Mouse (Mus musculus) stomach, postnatal 0 days (tissue): ENCODE results near the gene BC052040. TPM values are rescaled to one million over a fixed set of nuclear protein-coding genes. Genes with fewer than 3 reads are reported as not detected.

Experiments
- ATAC-seq: fragments of 200-750 bp; cut with Nextera tagmentation; 2 replicates; pipeline ENCODE4 v1.8.0; 2017; ENCODE audit not compliant: low FRiP score, low TSS enrichment
- DNase-seq: peaks from one replicate; pipeline ENCODE4 v3.0.0-alpha.2; 2016; ENCODE audit warnings: low spot score
- H3K27ac ChIP-seq: fragments of 300-500 bp; sonication (generic); replicated peaks from 2 replicates; pipeline ENCODE4 v1.5.1; 2014; ENCODE audit warnings: mild to moderate bottlenecking, control low read depth
- H3K27me3 ChIP-seq: fragments of 300-500 bp; sonication (generic); 2 replicates; pipeline ENCODE4 v1.6.1; 2014; ENCODE audit warnings: low read length; ENCODE audit not compliant: control insufficient read depth, insufficient read depth
- H3K36me3 ChIP-seq: fragments of 300-500 bp; sonication (generic); 2 replicates; pipeline ENCODE4 v1.6.1; 2014; ENCODE audit warnings: low read length, mixed read lengths; ENCODE audit not compliant: control insufficient read depth, insufficient read depth
- H3K4me1 ChIP-seq: fragments of 300-500 bp; sonication (generic); replicated peaks from 2 replicates; pipeline ENCODE4 v1.6.1; 2014; ENCODE audit warnings: antibody characterized with exemption; ENCODE audit not compliant: control insufficient read depth, insufficient read depth
- H3K4me2 ChIP-seq: fragments of 300-500 bp; sonication (generic); replicated peaks from 2 replicates; pipeline ENCODE4 v1.6.1; 2014; ENCODE audit warnings: low read depth, mild to moderate bottlenecking, control low read depth, moderate library complexity
- H3K4me3 ChIP-seq: fragments of 300-500 bp; sonication (generic); 2 replicates; pipeline ENCODE4 v1.5.1; 2014; ENCODE audit warnings: low read depth, low read length, control low read depth
- H3K9ac ChIP-seq: fragments of 300-500 bp; sonication (generic); 2 replicates; pipeline ENCODE4 v1.6.1; 2014; ENCODE audit warnings: mild to moderate bottlenecking, low read length, control low read depth, mixed read lengths
- H3K9me3 ChIP-seq: fragments of 300-500 bp; sonication (generic); 2 replicates; pipeline ENCODE4 v1.6.1; 2016; ENCODE audit warnings: low read length; ENCODE audit not compliant: control insufficient read depth
- CTCF ChIP-seq: IDR thresholded peaks from 2 replicates; pipeline ENCODE4 v1.5.1; 2016; ENCODE audit warnings: antibody characterized with exemption, low read depth, mild to moderate bottlenecking, moderate library complexity
- EP300 ChIP-seq: optimal IDR thresholded peaks from 2 replicates; pipeline ENCODE3; 2016; ENCODE audit warnings: antibody characterized with exemption
- WGBS: fragments of 180-500 bp; shearing (Covaris S2); extraction: QIAGEN DNeasy Blood & Tissue Kit; methylation state at CpG from one replicate; pipeline ENCODE4 v1.1.7; 2014; 5-methylcytosine and 5-hydroxymethylcytosine counted together
- polyA plus RNA-seq: library from polyadenylated mRNA; unstranded; fragments of >200 nt; fragmentation: Nextera tagmentation; extraction: Ambion mirVana; gene quantifications from 2 replicates; pipeline ENCODE4 v1.2.1, GENCODE M21; 2015

Gene BC052040
- polyA plus RNA-seq, 1 experiment from 2014 or later = 3.8 TPM

DNA sequence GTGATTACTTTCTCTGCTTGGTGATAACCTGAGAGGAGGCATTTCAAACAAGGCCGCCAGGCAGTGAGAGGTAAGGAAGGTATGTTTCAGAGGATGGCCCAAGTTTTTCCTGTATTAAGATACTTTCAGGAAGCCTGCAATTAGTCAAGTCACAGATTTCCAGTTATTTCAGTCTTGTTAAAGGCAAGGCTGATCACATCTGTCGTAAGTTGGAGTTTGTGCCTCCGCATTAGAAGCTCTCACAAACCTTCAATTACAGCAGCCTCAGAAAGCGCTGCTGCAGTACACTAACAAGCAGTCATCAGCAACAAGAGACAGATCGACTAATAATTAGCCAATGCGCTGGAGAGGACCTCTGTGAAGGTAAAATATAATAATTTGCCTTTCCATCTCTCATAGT lies 112.9 kb downstream of the BC052040 start:
- DNase-seq = no peak
- no peaks in the 10 kb centered on the region for H3K4me1 ChIP-seq
- H3K36me3 ChIP-seq = 0 out of 2 replicates have a peak, but pooled peaks cover 2% of the 10 kb centered on the region
- H3K4me2 ChIP-seq = no peak overlapping the region
- no peaks in the 10 kb centered on the region for H3K27me3 ChIP-seq
- TF ChIP-seq EP300 (no peak), CTCF (no peak)
- H3K9me3 ChIP-seq = no peaks in the 10 kb centered on the region
- H3K27ac ChIP-seq = no peak overlapping the region
- WGBS = 81% methylated on average over 6 of the region's 6 CpGs
- ATAC-seq = no peak
- H3K9ac ChIP-seq = no peak overlapping the region
- H3K4me3 ChIP-seq = no peak overlapping the region

DNA sequence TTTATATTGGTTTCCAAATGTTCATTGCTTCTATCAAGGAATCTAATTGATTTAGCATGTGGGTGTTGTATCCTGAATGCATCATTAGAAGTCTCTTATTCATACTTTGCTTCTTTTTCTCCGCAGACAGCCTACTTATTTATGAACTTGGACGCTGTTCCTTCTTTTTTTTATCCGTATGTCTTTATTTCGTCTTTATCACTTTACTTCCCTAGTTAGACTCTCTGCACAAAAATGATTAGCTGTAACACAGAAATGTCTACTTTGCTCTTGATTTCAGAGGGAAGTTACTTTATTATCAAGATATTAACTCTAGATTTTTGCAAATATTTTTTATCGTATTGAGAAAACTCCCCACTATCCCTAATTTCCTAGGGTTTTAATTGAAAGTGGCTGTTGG lies 117.5 kb downstream of the BC052040 start:
- Histone ChIP-seq H3K27me3 (no peaks in the 10 kb centered on the region), H3K27ac (no peak overlapping the region), H3K36me3 (no peaks in the 10 kb centered on the region), H3K9me3 (no peaks in the 10 kb centered on the region), H3K4me3 (no peak overlapping the region), H3K4me2 (no peak overlapping the region), H3K9ac (no peak overlapping the region), H3K4me1 (no peaks in the 10 kb centered on the region)
- ATAC-seq (no peak), DNase-seq (no peak)
- WGBS = 90% methylated on average over 5 of the region's 5 CpGs
- TF ChIP-seq EP300 (no peak), CTCF (no peak)

DNA sequence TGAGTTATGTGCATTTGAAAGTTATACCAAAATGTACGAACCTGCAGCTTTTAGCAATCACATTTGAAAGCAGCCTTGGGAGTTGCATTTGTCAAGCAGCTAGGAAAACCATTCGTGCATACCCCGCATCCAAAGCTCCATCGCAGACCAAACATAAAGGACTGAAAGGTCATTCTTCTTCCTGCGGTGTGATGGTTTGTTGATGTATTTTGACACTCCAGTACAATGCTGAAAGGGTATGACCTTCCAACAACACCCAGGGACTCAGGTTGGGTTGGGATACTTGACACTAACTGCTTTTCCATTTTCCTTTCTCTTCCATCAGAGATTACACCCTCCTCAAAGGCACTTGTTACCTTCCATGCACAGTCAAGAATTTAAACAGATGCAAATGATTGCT lies 121.1 kb downstream of the BC052040 start:
- DNase-seq (no peak), ATAC-seq (no peak)
- Histone ChIP-seq H3K4me2 (no peak overlapping the region), H3K27me3 (no peaks in the 10 kb centered on the region), H3K36me3 (no peaks in the 10 kb centered on the region), H3K9me3 (no peaks in the 10 kb centered on the region), H3K4me1 (no peaks in the 10 kb centered on the region), H3K27ac (no peak overlapping the region), H3K4me3 (no peak overlapping the region), H3K9ac (no peak overlapping the region)
- 59% methylated on average over 5 of the region's 5 CpGs for WGBS
- no peak for TF ChIP-seq CTCF
- TF ChIP-seq EP300 = no peak

DNA sequence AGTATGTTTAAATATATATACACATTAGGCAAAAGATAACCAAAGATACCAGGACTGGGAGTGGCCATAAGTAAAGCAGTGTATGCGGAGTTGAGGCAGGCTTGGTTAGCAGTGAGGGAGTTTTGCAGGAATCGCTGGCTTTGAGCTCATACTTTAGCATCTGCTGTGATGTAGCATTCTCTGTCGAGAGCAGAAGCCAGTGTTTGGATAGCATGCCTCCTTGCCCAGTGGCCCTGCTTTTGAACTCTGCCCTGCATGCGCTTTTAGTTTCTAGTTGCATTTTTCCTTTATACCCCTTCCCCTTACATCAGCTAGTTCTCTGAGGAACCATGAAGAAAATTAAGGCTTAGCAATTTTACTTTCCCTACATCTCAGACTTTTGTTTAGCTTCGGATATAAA lies 136.0 kb downstream of the BC052040 start:
- no peak overlapping the region for H3K9ac ChIP-seq
- DNase-seq (no peak), ATAC-seq (no peak)
- no peaks in the 10 kb centered on the region for H3K4me1 ChIP-seq
- H3K36me3 ChIP-seq = no peaks in the 10 kb centered on the region
- H3K27ac ChIP-seq = no peak overlapping the region
- no peaks in the 10 kb centered on the region for H3K27me3 ChIP-seq
- 46% methylated on average over 5 of the region's 5 CpGs for WGBS
- no peaks in the 10 kb centered on the region for H3K9me3 ChIP-seq
- TF ChIP-seq EP300 = no peak
- no peak for TF ChIP-seq CTCF
- H3K4me3 ChIP-seq = no peak overlapping the region
- H3K4me2 ChIP-seq = no peak overlapping the region

DNA sequence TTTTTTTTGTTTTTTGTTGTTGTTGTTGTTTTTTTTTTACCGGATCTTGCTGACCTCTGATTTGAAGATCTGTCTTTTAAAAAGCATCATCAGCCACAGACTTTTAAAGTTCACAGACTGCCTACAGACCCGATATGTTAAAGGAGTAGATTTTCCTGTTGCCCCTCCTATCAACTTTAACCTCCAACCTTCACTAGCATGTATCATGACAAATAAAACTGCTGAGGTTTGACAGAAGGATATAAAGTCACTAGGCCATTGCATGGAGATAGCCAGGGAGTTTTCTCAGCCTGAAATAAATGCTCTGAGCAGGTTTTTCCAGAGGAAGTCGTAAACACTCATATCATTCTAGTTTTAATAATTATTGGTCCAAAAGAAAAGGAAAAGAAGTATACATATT lies 136.5 kb downstream of the BC052040 start:
- ATAC-seq (no peak), DNase-seq (no peak)
- 63% methylated on average over 3 of the region's 3 CpGs for WGBS
- H3K4me1 ChIP-seq = no peaks in the 10 kb centered on the region
- H3K4me3 ChIP-seq = no peak overlapping the region
- no peak overlapping the region for H3K4me2 ChIP-seq
- no peaks in the 10 kb centered on the region for H3K9me3 ChIP-seq
- H3K9ac ChIP-seq = no peak overlapping the region
- TF ChIP-seq EP300 (no peak), CTCF (no peak)
- no peaks in the 10 kb centered on the region for H3K36me3 ChIP-seq
- no peak overlapping the region for H3K27ac ChIP-seq
- H3K27me3 ChIP-seq = no peaks in the 10 kb centered on the region

DNA sequence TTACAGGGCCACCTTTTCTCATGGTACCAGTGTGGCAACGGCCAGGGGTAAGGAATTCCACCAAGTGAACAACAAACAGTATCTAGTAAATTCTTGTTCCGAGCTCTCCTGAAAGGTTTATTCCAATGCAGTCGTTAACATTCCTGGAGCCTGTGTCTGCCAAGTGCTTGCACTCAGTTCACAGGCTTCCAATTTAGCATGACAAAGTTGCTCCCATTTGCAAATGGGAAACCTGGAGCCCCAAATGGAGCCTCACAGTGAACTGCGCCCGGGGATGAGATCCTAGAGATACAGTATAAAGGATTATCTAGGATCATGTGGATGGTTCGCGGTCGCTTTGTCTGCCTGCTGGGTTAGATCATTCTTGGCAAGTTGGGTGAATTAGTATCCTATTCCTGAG lies 141.9 kb downstream of the BC052040 start:
- no peak for DNase-seq
- Histone ChIP-seq H3K9ac (no peak overlapping the region), H3K4me2 (no peak overlapping the region), H3K4me1 (no peaks in the 10 kb centered on the region), H3K27me3 (no peaks in the 10 kb centered on the region), H3K9me3 (no peaks in the 10 kb centered on the region), H3K27ac (no peak overlapping the region), H3K36me3 (no peaks in the 10 kb centered on the region), H3K4me3 (no peak overlapping the region)
- TF ChIP-seq EP300 = no peak
- no peak for TF ChIP-seq CTCF
- 27% methylated on average over 8 of the region's 8 CpGs for WGBS
- no peak for ATAC-seq
